Mouse (Mus musculus): ENCODE measurements around the gene Zfp715.

Gene Zfp715

DNA sequence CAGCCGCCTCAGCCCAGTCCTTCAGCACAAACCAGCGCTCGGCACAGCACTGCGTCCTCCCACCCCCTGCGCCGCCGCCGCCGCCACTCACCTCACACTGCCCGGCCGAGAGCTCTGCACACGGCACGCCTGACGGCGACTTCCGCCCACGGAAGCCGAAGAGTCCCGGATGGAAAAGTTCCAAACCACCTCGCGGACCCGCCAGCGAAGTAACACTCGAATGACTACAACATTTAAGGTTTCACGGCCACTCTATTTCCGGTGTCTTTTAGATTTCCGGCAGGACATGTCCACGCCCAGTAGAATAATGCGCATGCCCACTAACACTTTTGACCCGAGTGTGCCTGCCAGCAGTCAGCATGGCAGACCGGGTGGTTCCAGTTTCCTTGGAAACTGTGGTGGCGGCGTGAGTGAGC lies at the start of gene Zfp715:
Gene Zfp715, minus strand, starts transcription at position 282 of the 416 bp plus-strand sequence.
- DNase-seq: peak; percentile 100

GRCm38 (mm10) chr7:43362021-43362420 lies 48.9 kb upstream of the Zfp715 start:
- no peak for DNase-seq

- DNase-seq: peak; percentile 81
Measured at GRCm38 (mm10) chr7:43361442-43361841, 48.3 kb upstream of the Zfp715 start.

GRCm38 (mm10) chr7:43358556-43358955 lies 45.5 kb upstream of the Zfp715 start:
- DNase-seq: peak; percentile 83

DNA sequence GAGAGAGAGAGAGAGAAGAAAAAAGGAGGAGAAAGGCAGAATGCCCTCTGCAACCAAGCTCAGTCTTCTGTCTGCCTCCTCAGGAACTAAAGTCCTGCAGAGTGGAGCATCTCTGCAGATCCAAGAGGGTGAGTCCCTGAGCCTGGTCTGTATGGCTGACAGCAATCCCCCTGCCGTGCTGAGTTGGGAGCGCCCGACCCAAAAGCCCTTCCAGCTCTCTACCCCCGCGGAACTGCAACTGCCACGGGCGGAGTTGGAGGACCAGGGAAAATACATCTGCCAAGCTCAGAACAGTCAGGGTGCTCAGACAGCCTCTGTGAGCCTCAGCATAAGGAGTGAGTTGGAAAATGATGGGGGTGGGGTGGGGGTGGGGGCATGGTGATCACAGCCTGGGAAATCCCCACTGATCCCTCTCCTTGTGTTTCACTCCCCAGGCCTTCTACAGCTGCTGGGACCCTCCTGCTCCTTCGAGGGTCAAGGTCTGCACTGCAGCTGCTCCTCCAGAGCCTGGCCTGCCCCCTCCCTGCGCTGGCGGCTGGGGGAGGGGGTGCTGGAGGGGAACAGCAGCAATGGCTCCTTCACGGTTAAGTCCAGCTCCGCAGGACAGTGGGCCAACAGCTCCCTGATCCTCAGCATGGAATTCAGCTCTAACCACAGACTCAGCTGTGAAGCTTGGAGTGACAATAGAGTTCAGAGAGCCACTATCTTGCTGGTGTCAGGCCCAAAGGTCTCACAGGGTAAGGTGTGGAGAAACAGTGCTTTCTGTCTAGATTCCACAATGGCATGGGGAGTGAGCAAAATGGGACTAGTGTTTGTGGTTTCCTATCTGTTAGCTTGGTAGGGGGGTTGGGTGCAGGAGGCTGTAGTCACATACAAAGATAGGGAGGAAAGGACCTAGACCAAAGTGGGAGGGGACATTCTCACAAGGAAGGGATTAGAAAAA lies 42.1 kb upstream of the Zfp715 start:
- DNase-seq: peak; percentile 62

GRCm38 (mm10) chr7:43353758-43354157 lies 40.7 kb upstream of the Zfp715 start:
- DNase-seq: no peak

- peak; percentile 95 for DNase-seq
Measured at GRCm38 (mm10) chr7:43353118-43353517, 40.0 kb upstream of the Zfp715 start.

DNA sequence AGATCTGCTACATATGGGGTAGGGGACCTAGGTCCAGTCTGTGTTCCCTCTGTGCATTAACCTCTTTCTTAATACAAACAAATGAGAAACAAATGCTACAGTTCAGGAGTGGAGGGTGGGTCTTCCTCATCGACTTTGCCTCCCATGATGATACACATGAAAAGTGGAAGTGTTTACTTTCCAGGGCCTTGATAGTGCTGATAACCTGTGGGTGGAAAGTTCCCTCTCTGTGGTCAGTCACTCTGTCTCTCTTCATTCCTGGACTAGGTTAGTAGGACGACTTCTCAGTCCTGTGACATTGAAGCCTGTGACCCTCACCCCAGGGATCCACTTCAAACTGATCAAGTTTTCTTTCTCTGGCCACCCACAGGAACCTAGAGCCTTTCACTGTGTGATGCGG lies 38.1 kb upstream of the Zfp715 start, which contains the start of gene Siglecf:
Gene Siglecf, plus strand, starts transcription at position 188 of the 400 bp plus-strand sequence.
- DNase-seq: no peak

DNA sequence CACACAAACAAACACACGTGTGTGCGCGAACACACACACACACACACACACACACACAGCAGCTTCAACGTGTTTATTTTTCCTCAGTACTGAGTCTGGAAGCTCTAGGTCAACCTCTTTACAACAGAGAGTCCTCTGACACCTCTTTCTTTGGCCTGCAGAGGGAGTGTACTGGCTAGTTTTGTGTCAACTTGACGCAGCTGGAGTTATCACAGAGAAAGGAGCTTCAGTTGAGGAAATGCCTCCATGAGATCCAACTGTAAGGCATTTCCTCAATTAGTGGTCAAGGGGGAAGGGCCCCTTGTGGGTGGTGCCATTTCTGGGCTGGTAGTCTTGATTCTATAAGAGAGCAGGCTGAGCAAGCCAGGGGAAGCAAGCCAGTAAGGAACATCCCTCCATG lies 36.5 kb upstream of the Zfp715 start:
- peak; percentile 90 for DNase-seq

DNA sequence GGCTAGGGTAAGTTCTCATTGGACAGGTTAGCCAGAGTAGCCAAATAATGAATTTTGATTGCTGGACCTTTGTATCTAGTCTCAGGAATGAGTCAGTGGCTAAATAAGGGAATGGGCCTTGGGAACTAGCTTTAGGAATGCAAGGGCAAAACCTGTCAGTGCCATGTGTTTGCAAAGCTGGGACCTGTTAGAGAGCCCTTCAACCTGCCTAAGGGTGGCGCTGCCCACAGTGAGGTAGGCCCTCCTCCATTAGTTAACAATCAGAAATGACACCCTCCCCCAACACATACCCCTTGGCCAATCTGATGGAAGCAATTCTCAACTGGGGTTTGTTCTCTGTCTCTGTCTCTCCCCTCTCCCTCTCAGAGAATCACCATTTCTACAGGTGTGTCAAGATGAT lies 33.5 kb upstream of the Zfp715 start:
- no peak for DNase-seq

- peak; percentile 53 for DNase-seq
Measured at GRCm38 (mm10) chr7:43346148-43346547, 33.1 kb upstream of the Zfp715 start.

GRCm38 (mm10) chr7:43344491-43344890 lies 31.4 kb upstream of the Zfp715 start:
- DNase-seq: peak; percentile 51

- DNase-seq: no peak
Measured at GRCm38 (mm10) chr7:43344020-43344419, 30.9 kb upstream of the Zfp715 start.

GRCm38 (mm10) chr7:43343191-43343590 lies 30.1 kb upstream of the Zfp715 start:
- peak; percentile 78 for DNase-seq

- peak; percentile 40 for DNase-seq
Measured at GRCm38 (mm10) chr7:43340771-43341170, 27.7 kb upstream of the Zfp715 start.

GRCm38 (mm10) chr7:43333899-43334298 lies 20.8 kb upstream of the Zfp715 start:
- DNase-seq: no peak

- peak; percentile 82 for DNase-seq
Measured at GRCm38 (mm10) chr7:43333203-43333602, 20.1 kb upstream of the Zfp715 start.

DNA sequence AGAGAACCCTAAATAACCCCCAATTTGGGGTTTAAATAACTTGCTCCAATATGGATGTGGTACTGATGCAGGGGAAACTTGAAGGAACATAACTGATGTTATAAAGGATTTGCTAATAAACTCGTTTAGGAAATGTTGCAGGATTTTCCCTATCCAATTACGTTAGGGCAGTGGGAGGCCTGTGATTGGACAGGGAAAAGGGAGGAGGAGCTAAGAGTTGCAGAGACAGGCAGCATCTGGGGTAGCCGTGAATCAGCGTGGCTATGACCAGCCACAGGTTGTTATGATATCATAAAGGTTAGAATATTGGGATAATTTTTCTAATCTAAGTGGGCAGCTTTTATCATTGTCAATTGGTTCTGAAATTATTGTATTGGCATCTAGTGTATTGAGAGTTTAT lies 15.0 kb upstream of the Zfp715 start:
- peak; percentile 11 for DNase-seq

- DNase-seq: peak; percentile 33
Measured at GRCm38 (mm10) chr7:43326223-43326780, 13.2 kb upstream of the Zfp715 start.

- no peak for DNase-seq
Measured at GRCm38 (mm10) chr7:43312386-43313012, 595 bp downstream of the Zfp715 start.

DNA sequence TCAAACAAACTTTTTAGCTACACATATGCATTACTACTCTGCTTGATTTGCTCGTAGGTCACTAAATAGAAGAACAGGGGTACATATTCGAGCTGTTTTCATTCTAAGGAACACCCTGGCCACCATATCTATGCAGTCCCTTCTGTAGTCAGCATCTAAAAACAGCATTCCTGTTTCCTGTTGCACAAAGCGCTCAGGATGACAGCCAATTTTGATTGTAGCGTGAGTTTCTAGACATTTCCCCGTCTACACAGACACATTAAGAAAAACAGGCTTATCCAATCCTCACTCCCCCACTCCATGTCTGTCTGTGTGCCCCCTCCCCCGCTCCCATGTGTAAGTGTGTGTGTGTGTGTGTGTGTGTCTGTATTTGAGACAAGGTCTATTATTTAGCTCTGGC lies 1.5 kb downstream of the Zfp715 start:
- peak; percentile 91 for DNase-seq

GRCm38 (mm10) chr7:43309069-43309468 lies 4.0 kb downstream of the Zfp715 start:
- DNase-seq: peak; percentile 97

- DNase-seq: peak; percentile 95
Measured at GRCm38 (mm10) chr7:43305235-43305634, 7.9 kb downstream of the Zfp715 start.

GRCm38 (mm10) chr7:43291524-43291923 lies 21.6 kb downstream of the Zfp715 start:
- peak; percentile 56 for DNase-seq
